Mouse (Mus musculus) liver, adult (tissue): ENCODE results near the gene Gm20388.

Source experiments
- GATA4 ChIP-seq: IDR thresholded peaks from 2 replicates; pipeline ENCODE4 v1.6.1; 2014; ENCODE audit warnings: mild to moderate bottlenecking, low read length; ENCODE audit not compliant: insufficient replicate concordance

Gm20388 gene

DNA sequence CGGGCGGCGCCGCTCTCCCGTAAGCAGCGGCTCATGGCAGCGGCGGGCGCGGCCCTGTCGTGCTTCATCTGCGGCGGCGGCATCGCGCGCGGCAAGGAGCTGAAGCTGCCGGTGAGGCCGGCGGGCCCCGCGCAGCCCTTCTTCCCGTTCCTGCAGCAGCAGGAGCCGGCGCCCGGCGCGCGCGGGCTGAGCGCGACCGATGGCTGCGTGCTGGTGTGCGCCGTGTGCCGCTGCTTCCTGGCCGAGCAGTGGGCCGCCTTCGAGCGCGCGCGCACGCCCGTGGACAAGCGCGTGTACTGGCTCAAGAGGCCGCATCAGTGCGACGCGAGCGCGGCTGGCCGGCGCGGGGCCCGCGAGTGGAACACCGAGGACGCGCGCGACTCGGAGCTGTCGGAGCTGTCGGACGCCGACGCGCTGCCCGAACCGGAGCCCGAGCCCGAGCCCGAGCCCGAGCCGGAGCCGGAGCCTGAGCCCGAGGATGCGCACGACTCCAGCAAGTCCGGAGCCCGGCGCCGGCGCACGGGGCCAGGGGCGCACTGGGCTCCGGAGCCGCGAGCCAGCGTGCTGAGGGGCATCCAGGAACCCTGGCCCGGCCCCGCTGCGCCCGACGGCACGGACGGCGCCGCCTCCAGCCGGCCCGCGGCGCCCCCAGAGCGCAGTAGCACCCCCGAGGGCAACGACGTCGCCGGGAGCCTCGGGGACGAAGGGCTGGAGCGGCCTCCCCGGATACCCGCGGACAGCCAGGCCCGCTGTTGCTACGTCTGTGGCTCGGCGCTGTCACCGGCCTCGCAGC is 318.3 kb downstream of the Gm20388 start:
- TF ChIP-seq GATA4, result no peak

DNA sequence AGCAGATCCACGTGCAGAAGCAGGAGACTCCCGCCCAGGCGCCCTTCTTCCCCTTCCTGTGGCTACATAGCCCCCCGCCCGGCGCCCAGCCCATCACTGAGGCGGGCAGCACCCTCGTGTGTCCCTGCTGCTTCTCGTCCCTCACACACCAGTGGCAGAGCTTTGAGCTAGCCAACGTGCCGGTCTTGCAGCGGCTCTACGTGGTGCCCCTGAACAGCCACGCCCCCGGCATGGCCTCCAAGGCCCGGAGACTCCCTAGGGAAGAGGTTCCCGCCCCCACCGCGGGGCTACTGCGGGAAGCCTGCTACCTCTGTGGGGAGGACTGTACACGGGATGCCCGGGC is 318.9 kb downstream of the Gm20388 start:
- no peak for TF ChIP-seq GATA4

DNA sequence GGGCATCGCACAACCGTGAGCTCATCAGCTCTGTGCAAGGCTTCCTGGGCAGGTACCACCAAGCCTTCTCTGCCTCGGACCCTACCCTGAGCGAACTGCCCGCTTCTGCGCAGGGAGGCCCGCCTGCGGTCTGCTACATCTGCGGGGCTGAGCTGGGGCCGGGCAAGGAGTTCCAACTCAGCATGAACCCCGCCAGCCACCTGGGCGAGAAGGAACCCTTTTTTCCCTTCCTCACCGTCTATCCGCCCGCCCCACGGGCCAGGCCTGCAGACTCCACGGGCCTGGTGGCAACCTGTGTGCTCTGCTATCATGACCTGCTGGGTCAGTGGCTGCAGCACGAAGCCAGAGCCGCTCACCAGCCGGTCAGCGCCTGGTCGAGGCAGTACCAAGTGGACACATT is 319.4 kb downstream of the Gm20388 start:
- TF ChIP-seq GATA4, result no peak

DNA sequence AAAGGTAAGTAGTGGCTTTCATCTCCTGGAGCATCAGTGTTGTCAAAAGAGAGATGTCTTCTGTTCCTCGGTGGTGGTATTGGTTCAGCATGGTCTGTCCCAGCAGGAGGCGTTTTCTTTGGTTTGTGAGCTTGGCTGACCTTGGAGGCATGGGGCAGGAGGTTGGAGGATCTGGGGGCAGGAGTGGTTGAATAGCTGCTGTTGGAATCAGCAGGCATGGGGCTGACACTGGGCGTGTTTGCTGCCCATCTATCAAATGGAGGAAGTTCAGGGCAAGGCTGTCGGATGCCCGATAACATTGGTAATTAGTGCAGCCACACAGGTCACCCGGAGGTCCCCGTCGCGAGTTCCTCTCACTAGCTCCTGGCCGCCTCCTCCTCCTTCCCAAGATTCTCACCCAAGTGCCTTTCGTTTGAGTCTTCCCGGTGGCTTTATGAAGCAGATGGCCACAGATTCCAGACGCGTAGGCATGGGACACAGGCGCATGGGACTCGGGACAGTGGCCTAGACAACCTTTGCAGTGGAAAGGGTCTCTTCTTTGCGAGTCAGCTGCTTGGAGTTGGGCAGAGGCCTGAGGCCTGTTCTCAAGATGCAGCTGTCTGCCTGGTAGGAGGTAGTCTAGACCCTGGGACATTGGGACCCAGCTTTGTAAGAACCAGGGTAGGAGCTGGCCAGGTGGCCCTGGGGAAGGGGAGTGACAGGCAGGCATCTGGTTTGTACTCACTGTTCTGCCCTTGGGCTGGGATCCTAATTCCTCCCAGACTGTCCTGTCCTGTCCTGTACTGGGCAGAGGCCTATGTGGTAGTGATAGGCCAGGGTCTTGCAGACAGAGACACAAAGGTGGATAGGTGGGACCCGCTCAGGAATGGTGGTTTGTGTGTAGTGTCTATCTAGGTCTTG is 320.3 kb downstream of the Gm20388 start:
- peak; percentile 95 for TF ChIP-seq GATA4

DNA sequence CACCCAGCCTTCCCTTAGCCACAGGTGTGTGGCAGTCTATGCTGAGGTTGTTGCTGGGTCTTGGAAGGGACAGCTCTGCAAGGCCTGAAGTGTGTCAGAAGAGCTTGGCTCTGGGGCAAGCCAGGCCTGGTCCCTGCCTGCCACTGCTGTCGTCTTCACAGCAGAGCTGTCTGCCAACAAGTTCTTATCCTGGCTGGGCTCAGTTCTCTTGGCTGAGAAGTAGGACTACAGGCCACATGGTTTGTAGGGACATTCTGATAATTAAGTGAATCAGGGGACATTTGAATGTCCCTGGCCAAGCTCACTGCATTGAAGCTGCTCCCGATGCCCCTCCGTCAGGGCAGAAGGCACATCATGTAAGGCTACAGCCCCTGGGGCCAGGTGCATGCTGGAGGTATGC is 321.2 kb downstream of the Gm20388 start:
- no peak for TF ChIP-seq GATA4

DNA sequence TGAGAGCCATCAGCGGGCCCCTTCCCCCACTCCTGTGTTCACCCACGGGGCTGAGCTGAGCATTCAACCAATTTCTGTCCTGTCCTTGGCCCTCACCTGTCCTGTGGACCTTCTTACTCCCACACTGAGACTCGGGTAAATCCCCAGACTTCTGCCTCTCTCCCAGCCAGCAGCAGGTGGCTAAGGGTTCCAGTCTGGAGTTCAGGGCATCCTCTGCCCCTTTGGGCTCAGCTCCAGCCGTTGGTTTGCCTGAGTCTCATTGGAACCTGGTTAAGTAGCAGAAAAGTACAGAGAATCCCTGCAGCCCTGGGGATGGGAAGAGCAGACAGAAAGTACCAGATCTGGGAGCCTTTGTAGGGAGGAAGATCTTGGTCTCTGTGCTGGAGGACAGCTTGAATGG is 321.8 kb downstream of the Gm20388 start:
- TF ChIP-seq GATA4, result no peak

DNA sequence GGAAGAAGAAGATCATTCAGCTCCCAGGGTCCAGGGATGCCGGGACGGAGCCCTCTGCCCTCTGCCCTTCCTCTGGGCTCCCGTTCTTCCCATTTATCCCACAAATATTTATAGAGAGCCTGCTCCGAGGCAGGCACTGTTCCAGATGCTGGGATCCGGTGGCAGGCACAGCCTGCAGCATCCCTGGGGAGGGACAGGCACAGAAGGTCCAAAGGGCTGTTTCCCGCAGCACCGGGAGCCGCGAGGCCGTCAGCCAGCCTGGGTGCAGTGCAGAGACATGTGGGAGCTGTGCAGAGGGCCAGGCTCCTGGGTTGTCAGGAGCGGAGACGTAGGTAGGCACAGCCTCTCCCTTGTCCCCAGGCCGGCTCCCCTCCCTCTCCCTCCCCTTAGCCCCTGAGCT is 322.3 kb downstream of the Gm20388 start:
- no peak for TF ChIP-seq GATA4

DNA sequence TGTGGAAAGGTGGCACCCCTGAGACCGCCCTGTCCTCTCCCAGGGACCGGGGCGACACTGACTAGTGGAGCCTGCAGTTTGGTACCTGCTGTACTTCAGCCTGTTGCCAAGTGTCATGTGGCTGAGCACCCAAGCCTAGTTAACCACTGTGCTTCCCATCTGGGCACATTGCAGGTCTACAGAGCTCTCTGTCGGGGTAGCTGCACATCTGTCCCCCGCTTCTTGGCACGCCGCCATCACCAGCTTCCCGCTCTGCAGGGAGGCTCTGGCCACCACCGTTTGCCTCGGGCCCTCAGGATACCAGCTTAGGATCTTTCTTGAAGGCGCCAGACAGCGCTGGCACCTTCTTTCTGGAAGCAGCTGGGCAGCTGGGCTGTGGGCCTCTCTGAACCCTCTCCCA is 323.8 kb downstream of the Gm20388 start:
- no peak for TF ChIP-seq GATA4

DNA sequence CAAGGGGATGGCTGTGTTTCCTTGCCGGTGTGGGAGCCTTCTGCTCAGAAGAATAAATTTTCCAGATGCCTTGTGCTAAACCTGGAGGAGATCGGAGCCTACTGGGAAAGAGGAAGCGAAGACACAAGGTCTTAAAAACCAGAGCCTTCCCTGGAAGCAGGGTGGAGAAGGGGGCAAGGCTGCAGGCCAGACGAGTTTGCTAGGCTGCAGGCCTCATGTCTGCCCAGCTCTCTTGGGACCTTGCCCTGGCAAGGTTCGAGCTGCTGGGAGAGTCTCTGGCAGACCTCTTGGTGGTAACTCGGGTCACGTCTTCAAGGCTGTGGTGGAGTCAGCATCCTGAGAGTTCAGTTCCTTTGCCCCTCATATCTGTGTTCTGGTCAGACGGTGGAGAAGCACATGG is 324.2 kb downstream of the Gm20388 start:
- no peak for TF ChIP-seq GATA4

DNA sequence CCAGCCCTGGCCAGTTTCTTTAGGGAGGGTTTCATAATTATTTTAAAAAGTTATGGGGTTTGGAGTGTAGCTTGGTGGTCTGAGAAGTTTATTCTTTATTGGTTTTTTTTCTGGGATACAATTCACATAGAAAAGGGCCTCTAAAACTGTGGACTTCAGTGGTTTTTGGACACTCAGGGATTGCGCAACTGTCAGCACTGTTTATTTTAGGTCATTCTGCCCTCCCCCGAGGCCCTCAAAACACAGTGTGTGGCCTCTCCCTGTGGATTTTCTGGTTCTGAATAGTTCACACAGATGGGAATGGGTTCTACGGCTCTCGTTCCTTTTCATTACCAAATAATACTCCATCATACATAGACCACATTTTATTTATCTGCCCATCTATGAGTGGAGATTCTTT is 332.6 kb downstream of the Gm20388 start:
- no peak for TF ChIP-seq GATA4

DNA sequence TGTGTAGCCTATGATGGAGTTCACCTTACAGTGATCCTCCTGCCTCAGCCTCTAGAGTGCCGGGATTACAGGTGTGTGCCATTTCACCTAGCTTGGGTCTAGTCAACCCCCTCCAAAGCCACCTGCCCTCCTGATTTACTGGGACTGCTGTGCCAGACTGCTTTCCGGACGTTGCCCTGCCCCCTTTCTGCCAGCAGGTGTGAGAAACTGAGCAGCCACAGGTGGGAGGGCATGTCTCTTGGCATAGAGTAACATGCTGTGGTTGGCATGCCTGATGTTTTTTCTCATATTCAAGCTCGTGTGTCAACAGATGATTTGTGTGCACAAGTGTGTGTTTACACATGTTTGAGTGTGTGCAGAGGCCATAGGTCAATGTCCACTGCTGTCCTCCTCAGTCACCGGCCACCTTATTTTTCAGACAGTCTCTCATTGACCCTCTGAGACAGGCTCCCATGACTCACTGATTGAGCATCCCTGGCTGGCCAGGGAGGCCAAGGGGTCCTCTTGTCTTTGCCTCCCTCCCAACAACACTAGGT is 333.3 kb downstream of the Gm20388 start:
- no peak for TF ChIP-seq GATA4

DNA sequence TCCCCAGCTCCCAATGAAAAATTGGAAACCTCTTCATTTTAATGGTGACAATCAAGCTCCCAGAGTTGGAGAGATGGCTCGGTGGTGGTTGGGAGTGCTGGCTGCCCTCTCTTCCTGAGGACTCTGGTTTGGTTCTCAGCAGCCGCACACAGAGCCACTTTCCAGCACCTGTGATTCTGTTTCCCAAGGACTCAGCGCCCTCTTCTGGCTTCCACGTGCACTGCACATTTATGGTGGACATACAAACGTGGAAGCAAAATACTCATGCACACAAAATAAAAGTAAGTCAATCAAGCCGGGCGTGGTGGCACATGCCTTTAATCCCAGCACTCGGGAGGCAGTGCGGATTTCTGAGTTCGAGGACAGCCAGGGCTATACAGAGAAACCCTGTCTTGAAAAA is 333.9 kb downstream of the Gm20388 start:
- TF ChIP-seq GATA4, result no peak

DNA sequence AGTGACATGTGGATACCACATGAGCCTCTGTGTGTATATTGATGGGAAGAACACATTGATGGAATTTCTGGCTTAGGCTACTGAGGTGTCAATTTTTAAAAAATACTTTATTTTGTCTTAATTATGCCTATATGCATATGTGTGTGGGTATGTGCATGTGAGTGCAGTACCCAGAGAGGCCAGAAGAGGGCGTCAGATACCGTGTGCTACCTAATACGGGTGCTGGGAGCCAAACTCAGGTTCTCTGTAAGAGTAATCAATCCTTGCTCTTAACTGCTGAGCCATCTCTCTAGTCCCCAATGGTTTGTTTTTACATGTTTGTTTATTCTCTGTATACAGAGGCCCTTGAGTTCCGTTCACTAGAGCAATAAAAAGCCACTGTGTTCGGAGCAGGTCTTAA is 337.0 kb downstream of the Gm20388 start:
- no peak for TF ChIP-seq GATA4

DNA sequence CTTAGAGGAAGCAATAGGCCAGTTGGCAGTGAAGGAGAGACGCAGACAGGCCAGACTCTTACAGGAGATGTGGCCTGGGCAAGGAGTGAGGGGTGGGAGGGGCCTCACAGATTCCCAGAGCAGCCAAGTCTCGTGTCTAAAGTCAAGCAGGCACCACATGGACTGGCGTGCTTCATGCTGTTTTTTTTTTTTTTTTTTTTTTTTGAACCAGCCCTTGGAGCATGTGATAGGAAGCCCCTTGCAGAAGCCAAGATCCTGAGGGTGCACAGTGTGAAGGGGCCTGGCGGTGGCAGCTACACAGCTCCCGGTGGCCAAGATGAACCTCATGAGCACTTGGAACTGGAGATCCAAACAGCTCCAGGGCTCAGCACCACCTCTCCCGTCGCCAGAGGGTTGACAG is 337.4 kb downstream of the Gm20388 start:
- TF ChIP-seq GATA4, result no peak

DNA sequence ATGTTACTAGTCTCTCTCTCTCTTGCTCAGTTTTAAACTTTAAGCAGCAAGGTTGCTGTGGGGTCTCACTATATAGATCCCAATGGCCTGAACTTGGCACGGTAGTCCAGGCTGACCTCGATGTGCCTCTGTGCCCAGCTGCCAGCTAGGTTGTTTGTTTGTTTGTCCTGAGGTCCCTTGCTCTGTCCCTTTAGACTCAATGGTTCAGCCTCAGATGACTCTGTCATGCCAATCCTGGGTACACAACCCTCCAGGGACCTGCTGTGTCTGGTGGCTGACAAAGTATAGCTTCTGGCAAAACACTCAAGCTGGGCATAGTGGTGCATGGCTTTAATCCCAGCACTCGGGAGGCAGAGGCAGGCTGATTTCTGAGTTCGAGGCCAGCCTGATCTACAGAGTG is 337.8 kb downstream of the Gm20388 start:
- TF ChIP-seq GATA4, result no peak

DNA sequence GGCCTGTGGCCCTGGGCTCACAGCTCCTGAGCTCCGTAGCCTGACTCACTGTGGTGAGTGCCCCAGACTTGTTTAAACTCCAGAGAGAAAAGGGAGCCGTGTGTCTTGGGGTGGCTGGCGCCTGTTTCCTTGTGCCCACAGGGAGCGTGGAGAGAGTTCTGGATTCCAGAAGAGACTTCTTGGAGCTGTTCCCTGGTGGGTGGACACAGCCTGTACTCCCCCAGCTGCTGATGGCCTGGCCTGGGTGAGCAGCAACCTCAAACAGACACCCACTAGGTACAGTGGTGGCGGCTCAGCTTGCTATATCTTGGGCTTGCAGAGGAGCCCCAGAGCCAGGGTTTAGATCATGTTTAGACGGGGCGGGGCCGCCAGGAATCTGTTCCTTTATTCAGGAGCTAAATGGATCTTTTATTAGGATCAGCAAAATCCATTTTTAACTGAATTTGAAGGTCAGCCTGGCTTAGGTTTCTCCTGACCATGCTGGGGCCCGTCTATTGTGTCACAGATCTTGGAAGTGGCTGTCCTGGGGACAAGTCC is 339.2 kb downstream of the Gm20388 start:
- TF ChIP-seq GATA4, result no peak

DNA sequence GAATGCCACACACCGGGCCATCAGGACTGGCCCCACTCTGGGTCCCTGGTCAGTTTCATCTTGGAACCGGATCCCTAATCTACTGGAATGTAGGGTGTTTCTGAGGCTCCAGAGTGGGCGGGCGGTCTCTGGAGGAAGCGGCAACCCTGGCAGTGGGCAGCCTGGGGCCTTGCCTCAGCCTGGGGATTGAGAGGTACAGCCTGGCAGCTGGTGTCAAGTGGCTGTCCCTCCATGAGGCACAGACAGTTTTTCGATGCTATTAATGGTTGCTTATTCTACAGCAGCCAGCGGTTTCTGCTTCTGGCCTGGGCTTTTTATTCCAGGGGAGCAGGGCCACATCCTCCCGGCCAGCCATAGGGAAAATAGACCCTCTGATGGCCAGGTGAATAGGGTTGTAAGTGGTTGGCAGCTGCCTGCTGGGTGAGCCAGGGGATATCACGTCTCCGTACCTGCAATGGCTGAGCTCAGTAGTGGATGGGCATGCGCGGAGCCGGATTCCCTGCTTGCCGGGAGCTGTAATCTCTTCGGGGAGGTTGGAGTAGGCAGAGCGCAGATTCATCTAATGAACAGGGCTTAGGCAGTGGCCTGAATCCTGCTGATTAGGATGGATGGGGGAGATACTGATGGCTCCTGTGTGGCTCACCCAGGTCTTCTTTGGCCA is 340.2 kb downstream of the Gm20388 start:
- no peak for TF ChIP-seq GATA4
